Mouse (Mus musculus): ENCODE results near the gene Chic1.

- TF ChIP-seq CTCF (IDR thresholded peaks at IDR 0.05; ENCODE audit: low read depth) (no peak), EP300 (IDR thresholded peaks at IDR 0.05; ENCODE audit: low read depth) (no peak)
Measured at GRCm38 (mm10) chrX:103308262-103308661, 48.0 kb upstream of the Chic1 start.
